Mouse (Mus musculus) heart, adult 9 months (tissue): ENCODE data around the gene Srsf6.
"Not testable (repeated sequence)": the region's sequence is repeated elsewhere in the genome, so short reads cannot be mapped to it uniquely, and the experiment has no call there.

Experiments
- DNase-seq, 2 experiments: peaks; one replicate each; pipeline ENCODE4 v3.0.0; 2022; ENCODE audit warnings: low spot score in 2 of 2

Gene Srsf6

DNA sequence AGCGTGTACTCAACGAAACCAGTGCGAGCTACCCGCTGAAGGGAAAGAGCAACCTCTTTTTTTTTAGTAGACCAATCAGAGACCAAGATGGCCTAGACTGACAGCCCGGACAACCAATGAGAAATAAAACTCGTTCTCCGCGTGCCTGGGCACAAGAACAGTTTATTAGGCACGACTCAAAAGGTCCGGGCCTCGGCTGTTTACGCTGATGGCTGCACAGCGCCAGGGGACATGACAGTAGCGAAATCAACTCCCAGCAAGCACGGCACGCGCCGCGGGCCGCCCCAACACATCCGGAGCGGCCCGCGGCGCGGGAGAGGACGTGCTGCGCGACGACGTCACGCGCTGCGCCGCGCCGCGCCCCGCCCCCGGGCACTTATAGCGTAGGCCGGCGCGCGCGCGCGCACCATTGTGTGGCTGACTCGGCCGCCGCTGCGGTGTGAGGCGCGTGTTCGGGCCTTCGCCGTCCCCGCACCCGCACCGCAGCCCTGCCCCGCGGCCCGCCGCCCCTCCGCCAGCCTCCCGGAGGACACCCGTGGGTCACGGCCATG lies at the start of gene Srsf6:
TSS of gene Srsf6 (plus strand) at position 406 of the 551 bp plus-strand sequence.
- peak; percentile 93 to 95 for DNase-seq

DNA sequence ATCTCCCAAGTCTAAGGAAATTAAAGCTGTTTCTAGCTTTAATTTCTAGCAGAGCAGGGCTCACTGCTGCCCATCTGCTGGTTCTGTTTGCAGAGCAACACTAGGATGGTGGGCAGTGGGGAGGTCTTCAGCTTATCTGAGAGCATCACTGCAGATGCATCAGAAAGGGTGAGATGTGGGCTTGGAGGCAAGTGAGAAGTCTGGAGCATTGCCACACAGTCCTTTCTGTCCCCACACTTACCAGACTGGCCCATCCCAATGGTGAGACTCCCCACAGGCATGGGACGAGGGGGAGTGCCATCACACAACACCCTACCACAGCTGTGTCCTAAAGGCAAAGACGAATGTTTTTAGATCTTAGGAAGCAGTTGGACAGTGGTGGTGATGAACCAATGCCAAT lies 47.2 kb upstream of the Srsf6 start:
- DNase-seq: no peak

DNA sequence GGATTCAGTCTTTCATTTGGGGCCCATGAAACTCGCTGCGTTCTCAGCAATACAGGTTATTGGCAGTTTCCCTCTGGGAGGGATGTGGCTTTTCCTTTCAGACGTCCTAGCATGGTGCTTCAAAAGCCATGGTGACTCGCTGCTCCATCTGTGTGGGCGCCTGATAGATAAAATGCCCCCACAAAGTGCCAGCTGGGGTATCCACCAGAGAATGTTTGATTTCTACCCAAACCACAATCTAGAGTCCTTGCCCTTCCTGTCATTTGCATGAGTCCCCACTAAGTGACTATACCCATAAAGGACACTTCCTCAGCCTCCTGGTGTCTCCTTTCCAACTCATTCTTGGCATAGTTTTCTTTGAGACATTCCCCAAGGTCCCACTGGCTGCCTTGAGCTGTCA lies 44.2 kb upstream of the Srsf6 start:
- DNase-seq: no peak

DNA sequence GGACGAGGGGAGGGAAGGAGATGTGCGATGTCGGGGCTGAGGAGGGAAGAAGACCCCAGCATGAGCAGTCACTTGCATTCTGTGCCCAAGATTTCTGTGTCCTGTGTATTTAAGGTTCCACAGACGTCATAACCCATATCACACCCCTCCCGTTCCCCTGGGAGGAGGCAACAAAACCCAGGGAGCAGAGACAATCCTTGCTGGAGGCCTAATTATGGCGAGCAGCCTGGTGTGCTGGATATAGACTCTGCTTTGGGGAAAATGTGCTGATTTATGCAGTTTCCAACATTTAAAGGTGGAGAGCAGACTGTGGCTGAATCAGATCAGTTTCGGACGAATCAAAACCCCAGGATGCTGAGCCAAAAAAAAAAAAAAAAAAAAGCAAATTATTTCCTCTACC lies 42.7 kb upstream of the Srsf6 start:
- DNase-seq: no peak

DNA sequence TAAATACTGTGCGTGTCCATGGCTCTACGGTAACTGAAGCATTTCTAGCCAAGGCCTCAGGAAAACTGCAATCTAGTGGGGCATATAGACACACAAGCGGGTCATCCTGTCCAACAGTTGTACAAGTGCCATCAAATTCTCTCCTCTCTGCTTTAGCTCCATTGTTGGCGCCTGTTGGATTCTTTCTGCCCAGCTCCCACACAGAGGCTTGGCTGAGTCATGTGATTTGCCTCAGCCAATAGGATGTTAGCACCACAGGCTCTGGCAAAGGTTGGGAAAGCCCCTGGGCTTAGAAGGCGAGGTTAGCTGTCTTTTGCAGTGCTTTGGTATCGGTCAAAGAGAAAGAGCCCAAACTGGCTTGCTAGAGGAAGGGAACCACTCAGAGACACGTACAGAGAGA lies 42.1 kb upstream of the Srsf6 start:
- no peak for DNase-seq

DNA sequence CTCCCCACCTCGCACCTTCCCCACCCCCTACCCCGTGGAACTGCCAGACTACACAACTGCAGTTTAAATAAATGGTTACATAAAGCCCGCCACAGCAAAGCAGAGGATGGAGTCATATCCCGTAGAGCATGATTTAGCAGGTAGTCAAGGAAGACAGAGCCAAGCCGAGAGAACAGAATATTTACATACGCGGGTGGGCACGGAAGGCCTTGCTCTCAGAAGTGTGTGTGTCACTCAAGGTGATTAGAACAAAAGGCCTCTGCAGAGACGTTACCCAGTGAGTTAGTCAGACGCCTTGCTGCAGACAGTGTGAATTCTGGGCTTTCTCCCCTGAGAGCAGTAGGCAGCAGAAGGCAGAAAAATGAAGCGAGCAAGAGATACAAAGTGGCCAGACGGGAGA lies 41.6 kb upstream of the Srsf6 start:
- DNase-seq: no peak

DNA sequence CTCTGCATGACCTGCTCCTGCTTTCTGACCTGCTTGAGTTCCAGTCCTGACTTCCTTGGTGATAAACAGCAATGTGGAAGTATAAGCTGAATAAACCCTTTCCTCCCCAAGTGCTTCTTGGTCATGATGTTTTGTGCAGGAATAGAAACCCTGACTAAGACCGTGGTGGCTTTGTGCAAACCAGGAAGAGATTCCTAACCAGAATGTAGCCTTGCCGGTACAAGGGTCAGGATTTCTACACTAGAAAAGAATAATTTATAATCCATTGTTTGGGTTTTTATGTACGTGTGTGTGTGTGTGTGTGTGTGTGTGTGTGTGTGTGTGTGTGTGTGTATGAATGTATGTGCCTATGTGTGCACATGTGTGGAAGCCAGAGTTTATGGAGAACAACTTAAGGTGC lies 38.3 kb upstream of the Srsf6 start:
- not testable (repeated sequence) for DNase-seq

DNA sequence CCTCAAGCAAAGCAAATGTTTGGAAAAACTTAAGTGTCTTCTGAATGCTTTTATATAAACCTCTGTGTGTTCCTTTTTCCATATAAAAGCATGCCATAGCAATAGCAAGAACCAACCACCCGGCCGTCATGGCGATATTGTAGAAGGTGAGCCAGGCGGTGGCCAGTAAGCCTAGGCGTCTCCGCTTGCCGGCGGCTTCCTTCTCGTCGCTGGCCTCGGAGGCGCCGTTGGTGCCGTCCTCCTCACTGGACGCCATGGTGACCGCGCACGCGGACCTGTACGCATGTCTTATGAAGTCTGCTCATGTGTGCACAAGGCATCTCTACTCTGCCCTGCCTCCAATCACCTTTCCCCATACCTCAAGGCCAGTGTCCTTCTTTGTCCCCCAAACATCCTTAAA lies 32.1 kb upstream of the Srsf6 start:
- DNase-seq: not testable (repeated sequence)

DNA sequence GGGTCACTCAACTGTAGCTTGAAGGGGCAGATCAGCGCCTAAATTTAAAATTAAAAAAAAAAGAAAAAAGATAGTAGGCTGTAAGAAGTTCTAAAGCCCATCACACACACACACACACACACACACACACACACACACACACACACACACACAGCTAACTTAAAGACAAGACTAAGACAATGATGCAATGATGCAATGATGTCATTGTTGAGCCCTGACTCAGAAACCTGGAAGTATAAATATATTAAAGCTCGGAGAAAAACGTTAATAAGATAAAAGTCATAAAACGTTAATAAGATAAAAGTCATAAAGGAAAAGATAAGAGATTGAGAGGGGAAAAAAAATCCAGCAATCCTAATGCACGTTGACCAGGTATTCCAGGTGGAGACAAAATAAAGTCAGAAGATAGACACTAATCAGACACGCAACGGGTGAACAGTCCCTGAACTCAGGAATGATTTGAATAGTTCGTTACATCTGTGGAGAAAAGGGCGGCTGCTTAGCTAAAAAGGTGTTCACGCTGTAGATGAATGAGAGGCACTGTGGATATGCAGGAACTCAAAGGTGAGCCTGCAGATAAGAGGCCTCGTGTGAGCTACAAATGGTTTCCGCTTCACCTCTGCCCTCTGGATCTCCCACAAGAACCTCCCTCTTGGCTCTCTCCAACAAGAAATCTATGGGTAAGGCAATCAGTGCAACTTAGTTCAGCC lies 31.3 kb upstream of the Srsf6 start:
- no peak for DNase-seq

DNA sequence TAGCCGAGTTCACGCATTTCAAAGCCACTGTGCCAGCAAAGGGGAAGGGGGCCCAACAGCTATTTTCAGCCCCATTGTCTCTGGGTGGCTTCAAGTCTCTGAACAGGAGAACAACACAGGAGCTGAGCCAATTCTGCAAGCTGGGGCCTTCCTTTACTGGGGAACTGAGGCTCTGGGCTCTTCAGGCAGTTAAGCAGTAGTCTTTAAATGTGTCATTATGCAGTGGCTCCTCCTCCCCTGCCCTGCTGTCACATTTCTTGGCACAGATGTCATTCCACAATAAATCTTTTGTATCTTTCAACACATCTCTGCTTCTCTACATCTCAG lies 30.8 kb upstream of the Srsf6 start:
- DNase-seq: no peak

DNA sequence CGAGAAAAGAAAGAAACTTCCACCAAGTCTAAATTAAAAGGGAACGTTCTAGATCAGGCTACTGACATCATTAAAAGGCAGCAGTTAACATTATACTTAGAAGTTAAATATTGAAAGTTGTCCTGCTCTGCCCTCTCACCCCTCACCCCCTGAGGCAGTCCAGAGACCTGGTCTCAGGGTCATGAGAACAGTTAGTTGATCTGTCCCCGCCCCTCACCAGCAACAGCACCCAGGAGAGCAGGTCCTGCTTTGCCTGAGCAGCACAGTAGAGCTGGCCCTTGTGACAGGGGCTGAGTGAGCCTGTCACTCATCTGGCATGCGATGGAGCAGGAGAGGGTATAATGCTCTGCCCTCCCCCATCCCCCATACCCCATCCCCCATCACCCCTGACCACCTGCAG lies 25.4 kb upstream of the Srsf6 start:
- no peak for DNase-seq

DNA sequence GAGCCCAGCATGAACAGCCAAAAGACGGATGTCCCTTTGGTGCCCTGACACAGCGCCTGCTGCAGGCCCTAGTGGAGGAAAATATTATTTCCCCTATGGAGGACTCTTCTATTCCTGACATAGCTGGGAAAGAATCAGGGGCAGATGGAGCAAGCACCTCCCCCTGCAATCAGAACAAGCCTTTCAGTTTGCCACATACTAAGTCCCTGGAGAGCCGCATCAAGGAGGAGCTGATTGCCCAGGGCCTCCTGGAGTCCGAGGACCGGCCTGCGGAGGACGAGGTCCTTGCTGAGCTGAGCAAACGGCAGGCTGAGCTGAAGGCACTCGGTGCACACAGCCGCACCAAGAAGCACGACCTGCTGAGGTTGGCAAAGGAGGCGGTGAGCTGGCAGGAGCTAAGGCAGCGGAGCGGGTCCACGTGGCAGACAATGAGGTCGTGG lies 23.3 kb upstream of the Srsf6 start:
- no peak for DNase-seq

DNA sequence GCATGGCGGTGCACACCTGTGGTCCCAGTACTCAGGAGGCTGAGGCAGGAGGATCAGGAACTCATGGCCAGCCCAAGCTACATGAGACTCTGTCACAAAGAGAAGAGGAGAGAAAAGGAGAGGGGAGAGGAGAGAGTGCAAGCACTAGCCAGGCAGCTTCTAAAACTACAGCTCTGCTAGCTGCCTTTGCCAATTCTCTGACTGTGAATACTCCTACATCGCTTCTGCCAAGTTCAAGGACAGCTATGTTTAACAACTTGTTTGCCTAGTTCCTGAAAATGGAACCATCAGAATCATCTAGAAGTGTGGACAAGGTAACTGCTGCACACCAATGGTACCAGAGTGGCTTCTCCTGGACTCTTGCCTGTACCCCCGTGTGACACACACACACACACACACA lies 17.3 kb upstream of the Srsf6 start:
- DNase-seq: no peak

DNA sequence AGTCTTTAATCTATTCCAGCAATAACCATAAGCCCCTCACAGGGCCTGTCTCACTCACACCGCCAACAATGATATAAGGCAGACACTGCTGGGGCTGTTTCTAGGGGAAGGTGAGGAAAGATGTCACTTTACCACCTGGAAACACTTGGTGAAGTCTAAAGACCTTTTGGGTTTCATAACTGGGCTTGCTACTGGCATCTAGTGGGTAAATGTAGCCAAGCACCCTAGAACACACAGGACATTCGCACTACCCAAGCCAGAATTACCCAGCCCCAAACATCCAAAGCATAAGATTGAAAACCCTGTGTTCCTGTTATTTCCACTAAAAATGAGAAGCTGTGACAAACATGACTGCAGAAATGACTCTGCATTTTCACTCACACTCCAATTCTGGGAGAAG lies 16.8 kb upstream of the Srsf6 start:
- no peak for DNase-seq

DNA sequence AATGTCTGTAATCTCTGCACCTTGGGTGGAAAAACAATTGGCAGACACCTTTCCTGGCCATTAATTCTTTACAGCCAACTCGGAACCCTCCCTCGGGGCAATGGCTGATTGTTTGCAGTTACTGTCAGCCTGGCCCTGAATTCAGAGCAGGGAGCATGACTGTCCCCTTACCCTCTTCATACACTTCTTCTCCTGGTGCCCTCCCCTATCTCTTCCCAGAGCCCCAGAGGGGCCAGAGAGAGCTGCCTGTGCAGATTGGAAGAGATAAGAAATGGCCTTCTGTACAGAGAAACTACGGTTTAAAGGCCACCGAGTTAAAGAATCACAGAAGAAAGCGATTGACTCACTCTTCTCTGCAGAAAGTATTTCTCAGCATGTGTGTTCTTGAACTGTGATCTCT lies 11.4 kb upstream of the Srsf6 start:
- no peak for DNase-seq

DNA sequence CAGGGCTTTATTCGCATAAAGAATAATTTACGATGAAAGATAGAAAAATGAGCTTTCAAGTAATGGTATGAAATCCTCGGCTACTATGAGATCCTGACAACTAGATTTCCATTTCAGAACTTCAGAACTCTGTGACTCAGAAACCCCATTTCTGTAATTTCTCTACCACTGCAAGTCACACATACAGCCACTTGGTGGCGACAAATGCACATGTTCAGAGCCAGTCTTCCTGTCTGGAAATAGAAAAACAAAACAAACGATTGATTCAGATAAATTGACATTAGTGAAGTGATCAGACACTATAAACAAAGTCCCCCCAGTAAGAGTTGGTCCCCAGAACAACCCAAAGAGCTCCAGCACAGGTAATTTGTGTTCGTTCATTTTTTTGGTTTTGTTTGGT lies 9.1 kb upstream of the Srsf6 start:
- peak in 1 of 2 experiments; percentile 24 for DNase-seq

DNA sequence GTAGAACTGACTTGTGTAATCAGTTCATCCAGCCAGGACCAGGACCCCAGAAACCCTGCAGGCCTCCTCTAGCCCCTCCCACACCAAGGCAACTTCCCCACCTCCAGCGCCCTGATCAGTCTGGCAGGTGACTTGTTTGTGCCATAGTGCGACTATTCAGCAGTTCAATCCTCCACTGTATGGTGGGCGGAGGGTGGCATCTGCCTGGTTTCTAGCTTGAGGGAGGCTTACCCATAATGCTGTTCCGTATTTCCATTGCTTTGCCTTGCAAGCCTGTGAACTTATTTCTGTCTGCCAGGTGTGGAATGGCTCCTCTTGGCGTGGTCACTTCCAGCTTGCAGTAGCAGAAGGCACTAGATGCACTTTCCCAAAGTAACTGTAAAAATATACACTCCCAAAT lies 8.5 kb upstream of the Srsf6 start:
- DNase-seq: no peak

DNA sequence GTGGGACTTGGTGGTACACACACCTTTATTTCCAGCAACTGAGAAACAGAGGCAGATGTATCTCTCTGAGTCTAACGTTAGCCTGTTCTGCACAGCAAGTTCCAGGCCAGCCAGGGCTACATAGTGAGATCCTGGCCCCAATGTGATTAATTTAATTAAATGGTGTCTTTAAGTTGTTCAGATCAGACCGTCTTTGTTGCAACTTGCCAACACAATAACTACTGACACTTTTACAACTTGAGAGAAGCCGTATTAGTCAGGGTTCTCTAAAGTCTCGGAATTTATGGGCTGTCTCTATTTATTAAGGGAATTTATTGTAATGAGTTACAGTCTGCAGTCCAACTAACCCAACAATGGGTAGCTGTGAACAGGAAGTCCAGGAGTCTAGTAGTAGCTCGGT lies 7.2 kb upstream of the Srsf6 start:
- DNase-seq: no peak

DNA sequence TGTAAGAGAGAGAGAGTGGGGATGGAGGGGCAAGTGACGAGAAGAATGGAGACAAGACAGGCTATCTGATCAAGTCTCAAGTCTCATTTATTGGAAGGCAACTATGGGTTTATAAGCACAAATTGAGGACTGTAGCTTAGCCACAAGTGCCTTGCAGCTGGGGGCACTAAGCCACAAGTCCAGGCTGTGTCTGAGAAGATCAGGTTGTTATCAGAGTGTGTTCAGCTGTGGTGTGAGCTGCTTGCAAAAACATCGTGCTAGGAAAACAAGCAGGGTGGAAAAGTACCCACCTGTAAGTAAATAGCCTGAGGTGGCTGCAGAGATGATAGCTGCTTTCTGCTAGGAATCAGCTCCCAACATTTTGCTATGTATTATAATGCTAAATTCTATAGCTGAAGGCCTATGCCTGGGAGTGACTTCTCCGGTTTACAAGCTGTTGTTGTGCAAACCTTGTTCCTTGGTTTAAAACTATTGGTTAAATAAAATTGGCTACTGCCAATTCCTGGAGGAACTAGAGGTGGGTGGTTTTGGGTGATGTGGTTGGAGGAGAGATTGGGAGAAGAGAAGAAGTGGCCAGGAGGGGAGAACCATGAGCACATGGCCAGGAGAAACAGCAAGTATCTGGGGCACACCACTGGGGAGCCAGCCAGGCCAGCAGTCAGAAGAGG lies 3.3 kb upstream of the Srsf6 start:
- no peak for DNase-seq

DNA sequence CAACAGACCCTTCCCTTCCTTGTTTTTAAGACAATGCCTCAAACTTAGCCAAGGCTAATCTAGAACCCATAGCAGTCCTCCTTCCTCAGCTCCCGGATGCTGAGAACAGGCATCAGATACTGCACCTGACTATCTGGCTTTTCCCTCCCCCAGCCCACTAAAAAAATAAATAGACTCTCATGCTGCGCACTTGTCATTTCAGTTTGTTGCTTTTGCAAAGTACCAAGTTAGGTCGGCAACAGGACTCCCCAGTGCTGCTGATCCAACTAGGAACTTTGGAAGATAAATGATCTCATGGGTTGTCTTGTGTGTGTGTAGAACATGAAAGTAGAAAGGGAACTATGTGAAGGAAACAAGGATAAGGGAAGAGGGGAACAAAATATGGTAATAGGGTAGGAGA lies 1.6 kb upstream of the Srsf6 start:
- no peak for DNase-seq

DNA sequence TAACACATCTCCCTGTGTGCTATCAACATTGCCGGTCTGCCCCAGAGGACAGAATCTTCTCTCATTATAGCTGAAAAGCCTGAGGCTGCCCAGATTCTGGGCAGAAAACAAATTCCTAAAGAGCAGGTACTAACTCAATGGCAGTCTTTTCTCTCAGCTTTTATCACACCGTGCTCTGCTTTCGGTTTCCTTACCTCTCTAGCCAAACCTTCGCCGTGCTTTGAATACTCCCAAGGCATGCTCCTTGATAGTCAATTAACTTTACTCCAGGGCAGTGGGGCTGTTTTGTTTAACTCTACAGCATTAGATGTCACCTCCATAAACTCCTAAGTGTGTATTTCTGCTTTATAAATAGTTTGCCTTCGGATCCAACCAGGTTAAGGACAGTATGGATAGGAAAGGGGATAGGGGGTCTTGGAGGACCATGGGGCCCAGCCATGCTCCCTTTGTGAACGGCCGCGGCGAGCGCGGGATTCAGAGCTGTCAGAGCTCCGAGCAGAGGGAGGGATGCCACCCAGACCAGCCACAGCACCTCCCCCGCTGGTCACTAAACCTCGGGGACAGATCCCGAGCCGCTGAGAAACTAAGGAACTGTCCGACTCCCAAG lies 709 bp upstream of the Srsf6 start:
- DNase-seq: no peak

DNA sequence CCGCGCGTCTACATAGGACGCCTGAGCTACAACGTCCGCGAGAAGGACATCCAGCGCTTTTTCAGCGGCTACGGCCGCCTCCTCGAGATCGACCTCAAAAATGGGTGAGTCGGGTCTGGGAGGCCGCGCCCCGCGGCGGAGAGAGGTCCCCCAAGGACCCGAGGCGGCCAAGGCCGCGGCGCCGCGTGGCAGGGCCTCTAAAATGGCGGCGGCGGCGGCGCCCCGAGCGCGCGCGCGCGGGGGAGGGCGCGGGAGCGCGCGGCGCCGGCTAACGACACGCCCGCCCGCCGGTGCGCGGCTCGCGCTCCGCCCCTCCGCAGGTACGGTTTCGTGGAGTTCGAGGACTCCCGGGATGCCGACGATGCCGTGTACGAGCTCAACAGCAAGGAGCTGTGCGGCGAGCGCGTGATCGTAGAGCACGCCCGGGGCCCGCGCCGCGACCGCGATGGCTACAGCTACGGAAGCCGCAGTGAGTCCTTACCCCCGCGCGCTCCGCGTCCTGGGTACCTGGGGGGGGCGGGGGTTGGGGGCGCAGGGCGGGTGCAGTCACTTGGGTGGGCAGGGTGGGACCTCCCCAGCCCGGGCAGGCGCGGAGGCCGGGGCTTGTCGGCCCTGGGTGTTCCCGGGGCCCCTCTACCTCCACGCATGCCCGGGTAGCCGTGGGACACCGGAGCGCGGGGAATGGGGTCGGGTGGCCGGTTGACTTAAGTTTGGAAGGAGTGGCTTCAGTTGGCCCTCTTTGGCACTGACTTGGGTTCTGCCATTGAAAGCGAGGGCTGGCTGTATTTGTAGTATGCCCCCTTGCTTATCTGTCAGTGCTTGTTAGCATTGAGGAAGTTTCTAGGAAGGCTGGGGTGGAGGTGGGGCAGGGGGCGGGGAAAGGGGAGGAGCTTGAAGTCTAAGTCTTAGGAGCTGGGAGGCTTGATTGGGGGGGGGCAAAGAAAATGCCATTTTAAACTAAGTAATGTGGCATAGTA lies 634 bp downstream of the Srsf6 start:
- DNase-seq: peak; percentile 65 to 75
